Mouse (Mus musculus): ENCODE results near the gene Hpn.

Hpn gene

DNA sequence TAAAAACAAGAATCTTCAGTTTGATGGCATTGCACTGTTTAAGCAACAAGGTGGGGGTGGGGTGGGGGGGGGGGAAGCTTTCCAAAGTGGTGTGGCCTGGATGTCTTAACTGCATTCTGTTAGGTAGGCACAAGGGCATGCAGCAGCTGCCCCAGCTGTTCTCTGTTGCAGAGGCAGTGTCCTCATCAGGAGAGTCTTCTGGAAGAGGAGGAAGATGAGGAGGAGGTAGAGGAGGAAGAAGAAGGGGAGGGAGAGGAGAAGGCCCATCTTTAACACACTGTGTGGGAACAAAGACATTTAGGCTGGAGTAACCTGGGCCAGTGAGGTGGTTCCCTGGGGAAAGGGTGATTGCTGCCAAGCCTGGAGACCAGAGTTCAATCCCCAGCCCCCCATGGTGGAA is 33.0 kb downstream of the Hpn start:
- no peak for DNase-seq (ENCODE audit: low read depth, low spot score)

DNA sequence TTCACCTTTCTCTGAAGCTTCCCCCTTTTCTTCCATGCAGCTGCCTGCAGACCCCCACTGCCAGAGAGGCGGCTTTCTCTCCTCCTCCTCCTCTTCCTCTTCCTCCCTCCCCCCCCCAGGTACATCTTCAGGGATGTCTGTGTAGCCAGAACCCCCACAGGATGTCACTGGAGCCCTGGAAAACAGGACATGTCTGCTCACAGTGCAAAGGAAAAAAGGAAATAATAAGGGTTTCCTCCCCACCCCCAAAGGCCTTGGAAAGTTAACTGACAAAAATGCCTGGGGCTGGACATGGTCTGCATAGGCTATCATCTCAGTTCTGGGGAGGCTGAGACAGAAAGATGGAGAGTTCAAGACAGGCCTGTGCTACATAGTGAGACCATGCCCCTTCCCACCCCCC is 34.0 kb downstream of the Hpn start:
- DNase-seq (ENCODE audit: low read depth, low spot score), result no peak

DNA sequence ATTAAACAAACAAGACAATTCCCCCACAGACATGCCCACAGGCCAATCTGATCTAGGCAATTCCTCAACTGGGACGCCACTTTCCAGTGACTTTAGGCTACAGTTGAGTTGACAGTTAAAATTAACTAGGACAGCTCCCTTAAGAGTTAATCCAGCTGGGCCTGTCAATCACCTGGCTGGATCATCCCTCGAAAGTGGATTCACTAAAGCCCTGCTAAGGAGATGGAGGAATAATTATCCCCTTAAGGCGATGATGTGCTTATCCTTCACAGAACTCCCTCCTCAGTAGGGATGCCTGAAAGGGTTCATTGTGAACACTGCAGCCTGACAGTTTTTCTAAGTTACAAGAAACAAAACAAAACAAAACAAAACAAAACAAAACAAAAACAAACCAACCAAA is 34.5 kb downstream of the Hpn start:
- DNase-seq (ENCODE audit: low read depth, low spot score), result no peak

DNA sequence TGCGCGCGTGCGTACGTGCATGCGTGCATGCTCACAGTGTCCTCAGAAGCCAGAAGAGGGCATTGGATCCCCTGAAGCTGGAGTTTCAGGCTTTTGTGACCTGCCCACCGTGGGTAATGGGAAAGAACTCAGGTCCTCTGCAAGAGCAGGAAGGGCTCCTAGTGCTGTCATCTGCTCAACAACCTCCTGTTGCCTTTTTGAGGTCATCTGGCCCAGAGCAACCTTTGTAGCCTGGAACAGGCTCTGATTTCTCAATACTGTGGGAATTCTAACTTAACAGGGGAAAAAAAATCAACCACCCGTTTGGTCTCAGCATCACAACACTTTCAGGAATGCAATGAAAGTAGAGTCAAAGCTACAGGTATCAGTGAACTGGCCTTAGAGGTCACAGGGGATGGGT is 35.4 kb downstream of the Hpn start:
- DNase-seq (ENCODE audit: low read depth, low spot score), result no peak

DNA sequence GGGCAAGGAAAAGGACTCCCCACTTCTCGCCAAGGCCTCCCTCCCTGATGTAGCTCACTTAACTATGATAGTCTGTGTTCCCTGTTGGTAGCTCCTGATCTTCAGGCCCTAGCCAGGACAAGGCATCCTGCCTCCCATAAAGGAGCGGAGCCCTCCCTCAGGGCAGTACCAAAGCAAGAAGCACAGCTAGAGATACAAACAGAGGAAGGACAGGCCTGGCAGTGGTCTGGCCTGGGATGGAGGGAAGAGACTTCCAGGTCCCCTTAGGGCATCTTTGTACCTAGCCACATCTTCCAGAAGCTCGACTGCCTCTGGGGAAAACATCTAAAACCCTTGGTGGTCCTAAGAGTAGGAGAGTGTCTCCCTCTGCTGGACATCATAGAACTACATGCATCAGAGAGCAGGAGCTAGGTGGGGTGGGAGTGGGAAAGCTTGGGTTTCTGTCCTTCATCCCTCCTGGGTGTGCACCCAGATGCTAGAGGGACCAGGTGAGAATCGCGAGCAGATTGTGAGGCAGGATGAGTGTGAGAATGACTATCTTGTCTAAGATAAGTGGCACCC is 37.1 kb downstream of the Hpn start:
- DNase-seq (ENCODE audit: low read depth, low spot score), result no peak

DNA sequence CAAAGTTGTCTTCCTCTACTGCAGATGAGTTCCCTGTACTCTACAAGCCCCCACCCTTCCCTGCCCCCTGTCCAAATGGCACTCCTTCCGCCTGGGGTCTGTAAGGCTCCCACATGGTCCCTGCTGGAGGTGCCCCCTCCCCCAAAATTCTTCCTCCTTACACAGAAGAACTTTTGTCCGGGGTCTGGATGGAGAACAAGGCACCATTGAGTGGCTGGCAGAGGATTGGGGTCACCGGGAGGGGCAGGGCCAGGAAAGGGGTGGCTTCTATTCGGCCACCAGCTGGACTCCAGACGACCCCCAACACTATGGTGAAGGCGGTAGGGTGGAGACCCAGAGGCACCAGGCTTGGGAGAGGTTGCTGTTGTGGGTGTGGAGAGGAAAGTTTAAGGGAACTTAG is 37.6 kb downstream of the Hpn start:
- no peak for DNase-seq (ENCODE audit: low read depth, low spot score)

DNA sequence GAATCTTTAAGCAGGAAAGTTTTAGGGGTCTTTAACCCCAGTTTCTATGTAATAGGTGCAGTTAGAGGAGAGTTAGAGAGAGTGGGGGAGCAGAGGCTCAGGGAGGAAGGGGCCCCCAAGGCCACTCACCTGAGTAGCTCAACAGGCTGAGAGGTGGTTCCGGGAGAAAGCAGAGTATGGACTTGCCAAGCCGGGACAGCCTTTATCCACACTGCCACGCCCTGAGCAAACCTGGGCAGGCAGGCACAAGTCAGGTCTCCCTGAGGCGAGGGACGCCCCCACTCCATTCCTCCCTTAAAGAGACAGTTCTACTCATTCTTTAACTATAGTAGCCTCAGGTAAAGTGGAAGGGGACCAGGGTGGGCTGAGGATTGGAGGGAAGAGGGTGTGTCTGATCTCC is 38.6 kb downstream of the Hpn start, which contains the start of gene Fxyd3:
Gene Fxyd3, minus strand, starts transcription at position 213 of the 400 bp plus-strand sequence.
- no peak for DNase-seq (ENCODE audit: low read depth, low spot score)

DNA sequence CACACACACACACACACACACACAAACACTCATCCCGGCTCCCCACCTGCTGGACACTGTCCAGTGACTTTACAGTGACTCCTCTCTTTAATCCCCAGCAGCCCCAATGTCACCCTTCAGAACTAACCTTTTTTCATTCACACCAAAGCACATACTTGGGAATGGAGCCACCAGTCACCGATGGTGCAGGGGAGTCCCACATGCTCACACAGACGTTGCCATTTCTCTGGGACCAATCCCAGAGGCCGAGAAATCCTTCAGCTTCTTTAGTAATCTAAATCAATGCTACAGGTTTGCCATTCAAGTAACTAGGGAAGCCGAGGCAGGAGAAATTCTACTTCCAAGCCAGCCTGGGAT is 40.4 kb downstream of the Hpn start:
- DNase-seq (ENCODE audit: low read depth, low spot score), result no peak

DNA sequence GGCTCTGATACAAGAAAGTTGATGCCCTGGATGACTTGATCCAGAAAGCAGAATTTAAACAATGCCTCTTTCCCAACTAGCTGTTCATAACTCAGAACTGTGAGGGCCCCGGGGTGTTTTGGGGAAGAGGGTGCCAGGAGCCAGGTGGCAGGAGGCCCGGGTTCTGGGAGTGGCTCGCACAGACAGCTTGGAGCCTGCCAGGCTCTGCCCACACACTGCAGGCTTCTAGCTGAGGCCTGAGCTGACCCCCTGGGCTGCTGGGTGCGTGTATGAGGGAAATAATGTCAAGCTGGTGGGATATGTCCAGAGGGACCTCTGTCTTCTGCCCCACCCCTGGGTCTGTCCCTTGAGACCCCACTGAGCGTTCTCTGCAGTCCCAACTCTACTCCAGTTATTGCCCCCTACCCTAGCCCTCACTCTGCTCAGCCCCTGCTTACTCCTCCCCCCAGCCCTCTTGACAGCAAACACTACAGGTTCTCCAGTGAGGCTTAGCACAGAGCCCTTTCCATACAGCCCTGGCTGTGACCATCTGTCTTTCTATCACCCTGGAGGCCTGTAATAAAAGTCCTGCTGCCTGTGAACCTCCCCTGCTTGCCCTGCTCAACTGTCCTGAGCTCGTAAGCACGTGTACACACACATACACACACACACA is 40.9 kb downstream of the Hpn start:
- no peak for DNase-seq (ENCODE audit: low read depth, low spot score)

DNA sequence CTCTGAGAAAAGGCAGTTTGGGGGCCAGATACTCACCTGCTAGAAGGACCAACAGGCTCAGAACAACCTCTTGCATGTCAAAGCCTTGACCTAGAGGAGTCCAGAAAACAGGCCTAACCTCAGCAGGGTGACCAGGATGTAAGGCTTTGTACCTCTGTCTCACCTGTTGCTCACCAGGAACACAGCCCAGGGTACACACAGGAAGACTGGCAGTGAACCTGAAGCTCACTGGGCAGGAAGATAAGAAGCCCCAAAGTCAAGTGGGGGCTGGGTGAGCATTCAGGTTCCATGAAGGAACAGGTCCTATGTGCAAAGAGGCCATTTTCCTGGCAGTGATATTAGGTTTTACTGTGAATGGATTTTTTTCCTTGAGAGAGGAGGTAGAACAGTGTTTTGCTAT is 41.5 kb downstream of the Hpn start:
- no peak for DNase-seq (ENCODE audit: low read depth, low spot score)

DNA sequence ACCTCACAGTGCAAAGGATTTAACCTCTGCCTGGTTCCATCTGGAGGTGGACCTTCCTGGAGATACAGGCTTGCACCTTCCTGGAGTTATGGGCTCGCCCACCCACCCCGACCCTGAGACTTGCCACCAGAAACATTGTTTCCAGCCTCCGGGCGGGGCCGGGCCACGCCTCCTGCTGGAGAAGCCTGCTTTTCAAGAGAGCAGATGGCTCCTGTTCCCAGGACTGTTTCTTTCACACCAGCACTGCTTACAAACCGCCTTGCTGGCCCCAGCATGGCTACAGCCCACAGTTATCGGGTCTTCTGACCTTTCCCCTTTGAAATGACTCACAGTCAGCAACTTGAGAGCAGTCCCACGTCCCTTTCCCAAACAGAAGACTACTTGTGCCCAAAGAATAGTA is 42.8 kb downstream of the Hpn start:
- DNase-seq (ENCODE audit: low read depth, low spot score), result no peak

DNA sequence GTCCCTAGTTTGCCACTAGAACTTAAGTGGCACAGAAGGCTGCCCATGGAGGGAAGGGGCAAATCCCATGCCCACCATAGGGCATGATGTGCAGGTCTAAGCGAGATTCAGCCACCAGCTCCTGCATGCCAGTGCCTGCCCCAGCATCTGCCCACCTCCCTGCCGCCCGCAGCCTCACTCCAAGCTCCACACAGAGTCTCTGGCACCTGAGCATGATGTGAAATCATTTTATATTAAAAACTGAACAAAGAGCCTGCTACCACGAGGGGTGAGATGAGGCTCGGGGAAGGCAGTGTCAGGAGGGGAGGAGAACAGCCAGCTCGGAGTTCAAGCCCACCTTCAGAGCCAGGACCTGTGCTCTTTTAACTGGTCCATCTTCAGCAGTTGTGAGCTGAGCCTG is 44.8 kb downstream of the Hpn start:
- DNase-seq (ENCODE audit: low read depth, low spot score), result no peak

DNA sequence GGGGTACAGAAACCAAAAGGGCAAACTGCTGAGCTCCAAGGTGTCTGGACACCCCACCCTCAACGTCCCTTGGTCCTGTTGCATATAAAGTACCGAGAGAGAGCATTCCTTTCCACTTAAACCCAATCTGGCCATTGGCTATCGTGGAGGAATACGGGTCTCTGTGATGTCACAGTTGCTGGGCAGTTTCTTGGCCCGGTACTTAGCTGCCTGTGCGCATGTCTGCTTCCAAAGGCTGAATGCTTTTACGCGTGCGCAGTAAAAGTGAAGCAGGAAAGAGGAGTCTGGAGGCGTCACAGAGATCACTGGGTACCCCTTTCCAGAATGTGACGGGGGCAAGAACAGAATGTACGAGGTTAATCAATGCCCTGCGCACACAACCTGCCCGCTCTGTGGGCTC is 45.6 kb downstream of the Hpn start:
- no peak for DNase-seq (ENCODE audit: low read depth, low spot score)

DNA sequence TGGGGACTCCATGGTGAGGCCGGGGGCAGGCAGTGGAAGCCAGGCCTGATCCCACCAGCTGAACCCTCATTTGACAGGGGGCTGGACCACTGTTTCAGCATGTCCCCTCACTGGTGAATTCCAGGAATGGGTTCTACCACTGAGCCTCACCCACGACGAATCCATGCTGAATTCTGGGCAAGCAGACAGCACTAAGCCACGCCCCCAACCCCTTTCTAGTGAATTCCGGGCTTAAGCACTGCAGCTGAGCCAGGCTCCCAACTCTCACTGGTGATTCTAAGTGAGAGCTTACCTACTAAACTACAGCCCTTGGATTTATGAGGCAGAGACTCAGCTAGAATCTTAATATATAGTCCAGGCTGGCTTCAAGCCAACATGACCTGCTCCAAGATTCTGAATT is 47.3 kb downstream of the Hpn start:
- DNase-seq (ENCODE audit: low read depth, low spot score), result no peak

DNA sequence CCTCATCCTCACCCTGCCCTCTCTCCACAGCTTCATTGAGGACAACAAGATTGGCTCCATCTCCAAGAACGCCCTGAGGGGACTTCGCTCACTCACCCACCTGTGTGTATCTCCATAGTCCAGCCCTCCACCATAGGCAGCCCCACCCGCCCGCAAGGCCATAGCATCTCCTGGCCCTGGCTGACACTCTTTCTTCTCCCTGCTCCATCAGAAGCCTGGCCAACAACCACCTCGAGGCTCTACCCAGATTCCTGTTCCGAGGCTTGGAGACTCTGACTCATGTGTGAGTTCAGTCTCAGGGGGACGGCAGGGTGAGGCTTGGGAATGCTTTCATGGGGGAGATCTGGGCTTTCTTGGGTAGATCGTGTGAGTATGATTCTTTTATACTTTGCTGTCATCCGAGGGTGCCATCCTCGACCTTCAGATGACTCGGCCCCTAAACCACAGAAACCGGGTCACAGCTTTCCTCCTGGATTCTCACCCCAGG is 52.0 kb downstream of the Hpn start:
- DNase-seq (ENCODE audit: low read depth, low spot score), result no peak

DNA sequence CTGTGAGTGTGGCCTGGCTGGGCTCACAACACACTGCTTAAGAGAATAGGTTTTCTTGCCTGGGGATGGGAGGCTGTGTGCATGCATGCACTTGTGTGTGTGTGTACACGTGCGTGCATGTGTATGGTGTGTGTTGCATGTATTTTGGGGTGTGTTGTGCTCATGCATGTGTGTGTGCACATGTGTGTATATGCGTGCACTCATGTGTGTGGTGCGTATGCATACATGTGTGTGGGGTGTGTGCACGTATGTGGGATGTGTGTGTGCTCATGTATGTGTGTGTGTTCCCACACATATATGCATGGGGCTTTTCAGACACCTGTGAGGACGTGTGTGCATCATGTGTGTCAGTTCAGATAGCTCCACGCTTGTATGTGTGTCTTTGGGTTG is 54.5 kb downstream of the Hpn start:
- no peak for DNase-seq (ENCODE audit: low read depth, low spot score)

DNA sequence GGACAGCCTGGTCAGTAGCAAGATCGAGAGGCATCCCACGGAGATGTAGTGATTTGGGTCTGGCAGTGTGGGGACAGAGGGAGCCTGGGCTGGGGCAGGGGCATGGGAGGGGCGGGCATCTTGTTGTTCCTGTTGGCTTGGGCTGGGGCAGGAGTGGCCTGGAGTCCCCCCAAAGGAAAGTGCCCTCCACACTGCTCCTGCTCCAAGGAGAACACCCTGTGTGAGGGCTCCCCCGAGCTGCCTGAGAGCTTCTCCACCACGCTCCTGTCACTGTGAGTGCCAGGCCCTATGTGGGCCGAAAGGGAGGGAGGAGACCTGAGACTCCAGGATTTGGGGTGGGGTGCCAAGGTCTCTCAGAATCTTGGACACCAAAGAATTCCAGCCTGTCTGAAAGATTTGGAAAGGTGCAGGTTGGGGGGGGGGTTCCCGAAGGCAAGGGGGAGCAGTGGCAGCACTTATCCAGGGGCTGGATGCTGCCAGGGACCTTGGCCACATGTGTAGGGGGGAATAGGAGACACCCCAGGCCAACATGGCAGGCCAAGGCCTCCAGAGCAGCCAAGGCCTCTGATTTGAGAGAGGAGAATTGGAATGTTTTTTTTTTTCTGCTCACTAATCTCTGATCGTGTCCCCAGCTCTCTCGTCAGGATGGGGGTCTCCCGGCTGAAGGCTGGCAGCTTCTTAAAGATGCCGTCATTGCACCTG is 55.0 kb downstream of the Hpn start:
- DNase-seq (ENCODE audit: low read depth, low spot score), result no peak

DNA sequence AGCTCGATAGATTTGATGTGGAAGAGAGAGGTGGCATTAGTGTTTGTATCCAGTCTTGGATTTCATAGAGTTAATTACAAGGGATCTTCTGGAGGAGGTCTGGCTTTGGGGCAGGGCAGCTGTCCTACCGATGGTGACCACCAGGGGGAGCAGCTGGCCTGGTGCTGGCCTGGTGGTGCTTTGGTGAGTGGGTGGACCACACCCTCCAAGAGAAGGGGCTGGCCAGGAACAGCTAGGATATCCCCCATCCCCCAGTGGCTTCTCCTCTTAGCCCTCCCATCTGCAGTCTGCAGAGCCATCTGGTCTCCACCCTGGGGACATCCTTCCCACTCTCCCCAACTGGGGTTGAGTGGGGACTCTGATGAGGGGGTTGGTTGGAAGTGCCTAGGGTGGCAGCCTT is 56.0 kb downstream of the Hpn start, which contains the start of gene Lgi4:
Gene Lgi4, plus strand, starts transcription at position 235 of the 400 bp plus-strand sequence.
- DNase-seq (ENCODE audit: low read depth, low spot score), result no peak

DNA sequence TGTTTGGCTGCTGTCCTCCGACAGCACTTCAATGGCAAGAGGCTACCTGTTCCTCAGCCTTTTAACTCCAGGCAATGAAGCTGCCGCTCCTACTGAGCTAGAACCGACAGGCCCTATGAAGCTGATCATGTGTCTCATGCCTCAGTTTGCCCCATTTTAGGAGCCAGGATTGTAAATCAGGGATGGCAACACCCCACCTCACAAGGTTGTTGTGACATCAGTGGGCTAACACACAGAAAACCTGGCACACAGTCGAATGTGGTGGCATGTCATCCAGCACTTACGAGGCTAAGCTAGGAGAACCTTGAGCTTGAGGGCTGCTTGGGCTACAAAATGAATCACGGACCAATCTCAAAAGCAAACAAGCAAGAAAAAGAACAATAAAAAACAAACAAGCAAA is 56.9 kb downstream of the Hpn start:
- DNase-seq (ENCODE audit: low read depth, low spot score), result no peak

DNA sequence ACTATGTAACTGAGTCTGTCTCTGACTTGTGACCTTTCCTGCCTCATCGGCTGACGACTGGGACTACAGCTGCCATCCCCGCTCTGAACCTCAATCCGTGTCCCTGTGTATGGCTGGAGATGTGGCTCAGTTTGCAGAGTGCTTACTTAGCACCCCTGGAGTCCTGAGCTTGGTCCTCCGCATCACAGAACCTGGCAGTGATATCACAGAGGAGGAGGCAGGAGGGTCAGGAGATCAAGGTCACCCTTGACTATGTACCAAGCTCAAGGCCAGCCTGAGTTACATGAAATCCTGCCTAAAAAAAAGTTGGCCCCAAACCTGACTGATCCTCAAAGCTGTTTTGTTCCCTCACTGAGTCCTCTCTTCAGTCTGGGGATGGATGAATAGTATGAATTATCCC is 57.4 kb downstream of the Hpn start:
- DNase-seq (ENCODE audit: low read depth, low spot score), result no peak

DNA sequence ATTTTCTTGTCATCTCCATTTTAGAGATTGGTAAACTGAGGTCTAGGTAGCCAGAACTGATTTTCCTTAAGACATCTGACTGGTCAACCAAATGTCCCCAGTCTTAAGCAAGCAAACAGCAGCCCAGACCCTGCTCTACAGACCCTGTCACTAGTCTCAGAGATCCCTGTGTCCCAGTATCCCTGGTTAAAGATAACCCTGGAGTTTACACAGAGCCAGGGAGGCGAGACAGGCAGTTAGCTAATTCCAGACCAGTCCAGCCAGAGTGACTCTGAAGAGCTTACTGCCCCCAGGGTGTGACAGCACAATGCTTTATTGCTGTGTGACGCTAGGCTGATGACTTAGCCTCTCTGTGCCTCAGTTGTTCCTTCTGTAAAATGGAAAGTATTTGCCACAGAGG is 58.0 kb downstream of the Hpn start, which contains the start of gene Fxyd1:
Gene Fxyd1, minus strand, starts transcription at position 129 of the 400 bp plus-strand sequence.
- DNase-seq (ENCODE audit: low read depth, low spot score), result no peak

DNA sequence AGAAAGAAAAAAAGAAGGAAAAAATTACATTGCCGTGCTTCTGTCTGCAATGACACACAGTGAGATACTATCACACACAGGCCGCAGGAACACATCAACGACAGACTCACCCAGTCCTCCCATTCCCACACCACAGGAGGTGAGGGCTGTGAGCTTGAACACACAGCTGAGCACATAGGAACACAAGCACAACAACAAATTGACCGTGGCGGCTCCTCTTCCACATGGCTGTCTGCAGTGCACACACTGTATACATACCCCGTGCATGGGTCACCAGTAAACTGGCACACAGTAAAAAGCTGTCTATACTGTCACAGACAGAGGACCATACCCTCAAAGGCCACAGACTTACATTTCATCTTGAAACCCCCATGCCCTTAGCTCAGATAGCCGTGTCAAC is 58.6 kb downstream of the Hpn start:
- DNase-seq (ENCODE audit: low read depth, low spot score), result no peak

DNA sequence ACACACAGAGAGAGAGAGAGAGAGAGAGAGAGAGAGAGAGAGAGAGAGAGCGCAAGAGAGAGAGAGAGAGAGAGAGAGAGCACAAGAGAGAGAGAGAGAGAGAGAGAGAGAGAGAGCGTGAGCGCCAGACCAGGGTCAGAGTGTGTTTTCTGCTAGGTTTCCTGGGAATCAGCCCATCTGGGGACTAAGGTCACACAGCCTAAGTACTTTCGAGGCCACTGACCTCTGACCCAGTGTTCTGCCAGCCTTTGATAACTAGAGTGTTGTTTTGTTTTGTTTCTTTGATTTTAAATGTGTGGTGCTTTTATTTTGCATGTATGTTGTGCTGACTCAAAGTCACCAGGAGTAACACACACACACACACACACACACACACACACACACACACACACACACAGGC is 59.2 kb downstream of the Hpn start:
- no peak for DNase-seq (ENCODE audit: low read depth, low spot score)
